Mouse (Mus musculus): ENCODE measurements around the gene Rhot2.

- no peak for TF ChIP-seq CTCF (IDR thresholded peaks at IDR 0.05; ENCODE audit: low read depth)
- no peak for TF ChIP-seq EP300 (optimal IDR thresholded peaks at IDR 0.05)
These were observed 8.8 kb downstream of the Rhot2 start for GRCm38 (mm10) chr17:25835816-25836215.
